Mouse (Mus musculus) urinary bladder, adult 2 months (tissue): ENCODE measurements around the gene Klk1b9. TPM values are rescaled to one million over a fixed set of nuclear protein-coding genes. Genes with fewer than 3 reads are reported as not detected.
"Not testable (repeated sequence)": the region's sequence is repeated elsewhere in the genome, so short reads cannot be mapped to it uniquely, and the experiment has no call there.

ENCODE experiments used
- DNase-seq: peaks from one replicate; pipeline ENCODE4 v3.0.0; 2022; ENCODE audit warnings: low spot score
- polyA plus RNA-seq: library from polyadenylated mRNA; depleted of rRNA; stranded (reverse); fragments of >200 nt; gene quantifications from 2 replicates; pipeline ENCODE4 v1.2.3, GENCODE M21; 2012; rRNA removed

Gene Klk1b9
- polyA plus RNA-seq = not detected in 2 replicates

- not testable (repeated sequence) for DNase-seq
Measured at GRCm38 (mm10) chr7:43975761-43976160, at the start of gene Klk1b9. TSS of gene Klk1b9 (plus strand) at chr7:43976061.

DNA sequence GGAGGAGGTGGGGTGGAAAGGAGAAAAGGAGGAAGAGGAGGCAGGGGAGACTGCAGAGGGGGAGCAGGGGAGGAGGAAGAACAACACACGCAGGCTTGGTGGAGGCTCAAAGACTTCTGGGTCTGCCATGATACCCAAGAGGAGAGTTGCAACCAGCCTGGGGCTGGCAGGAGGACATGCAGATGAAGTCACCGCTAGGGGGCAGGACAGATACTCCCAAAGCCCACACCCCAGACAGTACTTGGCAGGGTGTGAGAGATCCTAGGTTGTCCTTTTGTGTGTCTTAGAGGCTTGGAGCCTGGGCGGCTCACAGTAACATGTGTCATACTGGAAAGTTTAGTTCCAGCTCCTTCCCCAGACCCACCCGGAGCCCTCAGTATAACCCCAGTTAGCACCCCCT lies 47.3 kb upstream of the Klk1b9 start:
- no peak for DNase-seq

DNA sequence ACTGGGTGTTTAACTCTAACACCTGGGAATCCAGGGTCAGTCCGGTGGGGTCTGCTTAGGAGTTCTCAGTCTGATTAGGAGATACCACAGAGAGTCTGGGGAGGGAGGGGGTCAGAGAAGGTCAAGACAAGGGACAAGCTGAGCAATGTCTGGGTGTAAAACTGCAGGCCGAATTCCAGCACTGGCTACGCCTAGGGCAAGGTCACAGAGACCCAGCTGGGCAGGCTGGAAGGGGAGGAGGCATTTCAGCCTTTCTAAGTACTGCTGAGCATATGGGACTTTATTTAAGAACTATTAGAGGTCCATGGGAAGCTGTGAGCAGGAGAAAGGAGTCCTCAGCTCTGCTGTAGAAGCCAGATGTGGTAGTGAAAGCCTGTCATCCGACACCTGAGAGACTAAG lies 43.5 kb upstream of the Klk1b9 start:
- DNase-seq = no peak

- no peak for DNase-seq
Measured at GRCm38 (mm10) chr7:43933440-43933839, 42.4 kb upstream of the Klk1b9 start, which contains the start of gene Klk15. TSS of gene Klk15 (plus strand) at chr7:43933740.

GRCm38 (mm10) chr7:43934747-43935146 lies 41.1 kb upstream of the Klk1b9 start:
- DNase-seq = no peak

- no peak for DNase-seq
Measured at GRCm38 (mm10) chr7:43936551-43936950, 39.3 kb upstream of the Klk1b9 start.

DNA sequence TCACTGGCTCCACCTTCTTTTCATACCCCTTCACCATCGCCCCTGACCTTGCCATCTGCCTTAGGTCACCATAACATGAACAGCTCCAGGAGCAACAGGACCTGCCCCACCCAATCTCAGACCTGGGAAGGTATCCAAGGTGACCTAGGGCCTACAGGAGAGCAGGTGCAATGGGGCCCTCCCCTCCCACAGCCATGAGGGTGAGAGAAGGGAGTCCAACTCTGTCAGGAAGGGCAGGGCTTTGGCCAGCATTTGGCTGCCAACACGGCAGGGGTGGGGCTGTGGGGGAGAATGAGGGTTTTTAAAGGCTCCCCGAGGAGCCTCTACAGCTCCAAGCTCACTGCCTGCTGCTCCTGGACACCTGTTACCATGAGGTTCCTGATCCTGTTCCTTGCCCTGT lies 33.6 kb upstream of the Klk1b9 start:
- not testable (repeated sequence) for DNase-seq

GRCm38 (mm10) chr7:43944727-43945264 lies 31.1 kb upstream of the Klk1b9 start:
- DNase-seq = no peak

DNA sequence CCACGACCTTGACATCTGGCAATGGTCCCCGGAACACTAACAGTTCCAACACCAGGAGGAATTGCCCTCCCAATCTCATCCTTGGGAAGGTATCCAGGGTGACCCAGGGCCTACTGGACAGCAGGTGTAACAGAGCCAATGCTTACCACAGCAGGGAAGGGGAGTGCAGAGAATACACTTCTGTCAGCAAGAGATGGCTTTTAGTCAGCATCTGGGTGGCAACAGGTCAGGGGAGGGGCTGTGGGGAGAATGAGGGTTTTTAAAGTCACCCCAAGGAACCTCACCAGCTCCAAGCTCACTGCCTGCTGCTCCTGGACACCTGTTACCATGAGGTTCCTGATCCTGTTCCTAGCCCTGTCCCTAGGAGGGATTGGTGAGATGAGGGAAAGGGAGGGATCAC lies 25.5 kb upstream of the Klk1b9 start, which contains the start of gene Klk1b8:
Gene Klk1b8 (plus strand): TSS at position 301 of the 400 bp plus-strand sequence.
- no peak for DNase-seq

- no peak for DNase-seq
Measured at GRCm38 (mm10) chr7:43952703-43953102, 23.2 kb upstream of the Klk1b9 start.

DNA sequence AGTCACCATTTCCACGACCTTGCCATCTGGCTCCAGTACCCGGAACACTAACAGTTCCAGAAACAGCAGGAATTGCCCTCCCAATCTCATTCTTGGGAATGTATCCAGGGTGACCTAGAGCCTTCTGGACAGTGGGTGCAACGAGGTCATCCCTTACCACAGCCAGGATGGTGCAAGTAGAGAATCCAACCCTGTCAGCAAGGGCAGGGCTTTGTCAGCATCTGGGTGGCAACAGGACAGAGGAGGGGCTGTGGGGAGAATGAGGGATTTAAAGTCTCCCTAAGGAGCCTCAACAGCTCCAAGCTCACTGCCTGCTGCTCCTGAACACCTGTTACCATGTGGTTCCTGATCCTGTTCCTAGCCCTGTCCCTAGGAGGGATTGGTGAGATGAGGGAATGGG lies 9.4 kb upstream of the Klk1b9 start, which contains the start of gene Klk1b1:
Gene Klk1b1 (plus strand): TSS at position 301 of the 400 bp plus-strand sequence.
- DNase-seq = no peak

DNA sequence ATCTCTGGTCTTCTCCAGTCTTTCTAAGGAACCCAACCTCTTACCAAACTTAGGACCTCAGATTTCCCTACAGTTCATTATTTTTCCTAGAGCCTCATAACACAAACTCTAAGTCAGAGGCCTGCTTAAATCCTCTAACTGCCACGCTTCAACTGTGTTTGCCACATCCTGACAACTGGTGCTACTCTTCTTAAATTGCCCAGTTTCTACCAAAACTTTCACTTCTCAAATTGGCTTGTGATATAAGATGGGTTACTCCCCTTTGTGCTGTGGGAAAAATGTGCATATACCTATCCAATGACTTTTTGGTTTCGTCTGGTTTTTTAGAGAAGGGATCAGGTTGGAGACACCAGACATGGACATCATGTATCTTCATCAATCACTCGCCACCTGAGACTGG lies 8.8 kb upstream of the Klk1b9 start:
- DNase-seq = no peak

GRCm38 (mm10) chr7:43967612-43968011 lies 8.2 kb upstream of the Klk1b9 start:
- no peak for DNase-seq

DNA sequence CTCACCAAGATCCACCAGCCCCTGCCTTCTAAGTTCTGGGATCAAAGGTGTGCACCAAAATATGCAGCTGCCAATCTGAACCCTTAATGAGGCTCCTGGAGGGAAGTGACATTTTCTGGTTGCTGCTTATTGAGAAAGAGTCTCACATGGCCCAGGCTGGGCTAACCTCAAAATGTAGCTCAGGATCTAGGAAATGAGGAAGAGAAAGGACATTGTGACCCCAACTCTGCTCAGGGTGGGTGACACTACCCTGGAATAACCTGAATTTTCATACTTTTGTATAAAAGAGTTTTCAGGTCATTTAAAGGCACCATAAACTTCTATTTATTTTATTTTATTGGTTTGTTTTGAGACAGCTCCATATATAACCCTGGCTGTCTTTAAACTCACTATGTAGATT lies 9.8 kb downstream of the Klk1b9 start:
- no peak for DNase-seq

- not testable (repeated sequence) for DNase-seq
Measured at GRCm38 (mm10) chr7:43994821-43995220, 19.0 kb downstream of the Klk1b9 start.

DNA sequence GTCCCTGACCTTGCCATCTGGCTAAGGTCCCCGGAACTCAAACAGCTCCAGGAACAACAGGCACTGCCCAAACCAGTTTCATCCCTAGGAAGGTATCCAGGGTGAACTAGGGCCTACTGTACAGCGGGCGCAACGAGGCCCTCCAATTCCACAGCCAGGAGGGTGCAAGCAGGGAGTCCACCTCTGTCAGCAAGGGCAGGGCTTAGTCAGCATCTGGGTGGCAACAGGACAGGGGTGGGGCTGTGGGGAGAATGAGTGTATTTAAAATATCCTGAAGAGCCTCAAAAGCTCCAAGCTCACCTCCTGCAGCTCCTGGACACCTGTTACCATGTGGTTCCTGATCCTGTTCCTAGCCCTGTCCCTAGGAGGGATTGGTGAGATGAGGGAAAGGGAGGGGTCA lies 19.7 kb downstream of the Klk1b9 start, which contains the start of gene Klk1b11:
Gene Klk1b11 (plus strand): TSS at position 301 of the 400 bp plus-strand sequence.
- DNase-seq = not testable (repeated sequence)

GRCm38 (mm10) chr7:44004847-44005246 lies 29.0 kb downstream of the Klk1b9 start:
- no peak for DNase-seq

DNA sequence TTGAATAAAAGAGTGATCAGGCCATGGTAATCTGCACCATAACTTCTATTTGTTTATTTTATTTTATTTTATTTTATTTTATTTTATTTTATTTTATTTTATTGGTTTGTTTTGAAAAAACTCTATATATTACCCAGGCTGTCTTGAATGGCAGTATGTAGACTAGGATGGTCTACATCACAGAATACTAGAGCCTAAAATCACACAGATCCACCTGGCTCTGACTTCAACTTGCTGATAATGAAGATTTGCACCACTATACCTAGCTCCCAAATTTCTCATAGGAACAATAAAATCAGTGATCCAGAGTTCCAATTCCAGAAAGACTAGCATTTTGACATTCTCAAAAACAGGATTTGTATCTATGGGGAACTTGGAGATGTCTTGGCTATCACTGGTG lies 36.0 kb downstream of the Klk1b9 start, which contains the start of gene Klk1b26:
Gene Klk1b26 (plus strand): TSS at position 301 of the 400 bp plus-strand sequence.
- DNase-seq = not testable (repeated sequence)

DNA sequence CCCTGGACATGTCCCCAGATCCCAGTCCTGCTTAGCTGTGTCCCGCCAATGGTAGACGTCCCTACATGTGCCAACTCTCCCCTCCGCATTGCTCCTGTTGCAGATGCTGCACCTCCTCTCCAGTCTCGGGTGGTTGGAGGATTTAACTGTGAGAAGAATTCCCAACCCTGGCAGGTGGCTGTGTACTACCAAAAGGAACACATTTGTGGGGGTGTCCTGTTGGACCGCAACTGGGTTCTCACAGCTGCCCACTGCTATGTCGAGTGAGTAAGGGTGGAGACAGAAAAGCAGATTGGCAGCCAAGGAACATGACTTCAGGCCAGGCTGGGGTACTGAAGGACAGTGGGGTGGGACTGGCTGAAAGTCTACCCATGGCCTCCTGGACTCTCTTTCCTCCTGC lies 38.8 kb downstream of the Klk1b9 start:
- DNase-seq = not testable (repeated sequence)

DNA sequence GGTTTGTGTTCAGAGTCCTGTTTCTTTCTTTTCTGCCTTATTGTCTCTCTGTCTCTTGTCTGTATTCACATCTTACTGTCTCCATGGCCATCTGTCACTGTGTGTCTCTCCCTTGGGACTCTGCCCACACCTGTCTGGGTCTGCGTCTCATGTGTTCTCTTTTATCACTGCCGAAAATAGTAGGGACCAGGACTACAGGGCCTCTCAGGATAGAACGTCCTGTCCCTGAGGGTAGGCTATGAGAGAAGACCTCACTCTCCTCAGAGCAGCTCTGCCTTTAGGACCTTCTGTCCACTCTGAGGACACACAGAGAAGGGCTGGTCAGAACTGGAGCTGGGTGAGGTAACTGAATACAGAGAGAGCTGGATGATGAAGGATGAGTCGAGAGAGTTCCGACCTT lies 39.2 kb downstream of the Klk1b9 start:
- DNase-seq = no peak
